Mouse (Mus musculus) WW6 (cell line): ENCODE results near the gene Ndufs2.

Source experiments
- DNase-seq: peaks from one replicate; pipeline ENCODE4 v3.0.0-alpha.2; 2013; ENCODE audit warnings: low read depth, low spot score

Gene Ndufs2

GRCm38 (mm10) chr1:171199532-171199931 lies 51.7 kb downstream of the Ndufs2 start:
- no peak for DNase-seq

DNA sequence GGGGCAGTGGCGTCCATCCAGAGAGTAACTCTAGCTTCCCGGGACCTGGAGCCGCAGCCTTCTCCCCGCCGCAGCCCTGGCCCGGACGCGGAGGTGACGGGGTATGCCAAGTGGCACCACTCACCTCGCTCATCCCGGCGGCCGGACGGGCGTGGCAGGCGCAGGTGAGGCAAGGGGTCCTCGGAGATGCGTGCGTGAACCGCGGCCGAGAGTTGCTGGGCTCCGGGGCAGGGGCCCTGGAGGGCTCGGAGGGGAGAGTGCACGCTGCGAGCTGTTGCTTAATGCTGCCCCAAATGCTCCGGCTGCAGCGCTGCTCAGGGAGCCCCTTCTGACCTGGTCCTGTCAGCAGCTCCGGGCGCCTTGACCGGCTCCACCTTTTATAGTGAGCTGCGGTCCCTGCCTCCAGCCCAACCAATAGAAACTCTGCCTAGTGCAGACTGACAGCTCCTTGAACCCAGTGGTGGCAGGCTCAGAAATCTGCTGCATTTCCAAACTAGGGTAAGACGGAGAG lies 55.2 kb downstream of the Ndufs2 start, which contains the start of gene Pcp4l1:
TSS of gene Pcp4l1 (minus strand) at position 382 of the 511 bp plus-strand sequence.
- DNase-seq = peak; percentile 52

GRCm38 (mm10) chr1:171195046-171195822 lies 56.0 kb downstream of the Ndufs2 start:
- no peak for DNase-seq

DNA sequence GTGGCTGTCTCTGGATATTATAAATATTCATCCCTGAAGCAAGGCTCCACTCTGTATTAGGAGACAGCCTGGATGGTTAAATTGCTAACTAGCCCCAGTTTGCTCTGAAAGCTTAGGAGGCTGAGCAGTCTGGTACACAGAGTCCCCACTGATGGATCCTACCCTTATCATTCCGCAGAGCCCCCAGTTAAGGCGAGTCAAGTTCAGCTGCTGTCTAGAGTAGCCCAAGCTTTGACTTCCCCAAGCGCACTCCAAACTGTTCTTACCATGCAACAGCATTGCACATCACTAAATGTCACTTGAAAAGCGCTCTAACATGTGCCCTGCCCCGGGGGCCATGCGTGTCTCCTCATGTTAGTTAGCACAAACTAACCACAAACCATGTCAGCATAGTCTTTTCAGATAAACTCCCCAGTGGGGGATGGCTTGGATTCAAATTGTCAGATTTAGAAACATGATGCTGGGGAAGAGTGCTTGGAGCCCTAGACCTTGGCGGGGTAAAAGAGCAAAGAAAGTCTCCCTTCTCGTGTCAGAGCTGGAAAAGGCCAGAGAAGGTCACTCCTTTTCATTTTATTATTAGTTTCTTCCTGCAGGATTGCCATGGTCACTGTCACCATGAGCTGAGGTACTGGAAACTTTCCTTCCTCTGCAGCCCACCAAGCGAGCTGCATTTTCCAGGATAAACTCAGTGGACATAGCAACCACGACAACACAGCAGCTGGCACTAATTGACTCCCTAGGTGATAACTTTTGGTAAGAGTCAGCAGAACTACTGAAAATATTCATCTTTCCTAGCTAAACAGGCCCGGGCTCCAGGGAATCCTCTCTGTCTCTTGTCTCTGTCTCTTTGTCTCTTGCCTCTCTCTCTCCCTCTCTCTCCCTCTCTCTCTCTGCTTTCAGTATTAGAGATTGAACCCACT lies 57.0 kb downstream of the Ndufs2 start:
- DNase-seq = no peak

DNA sequence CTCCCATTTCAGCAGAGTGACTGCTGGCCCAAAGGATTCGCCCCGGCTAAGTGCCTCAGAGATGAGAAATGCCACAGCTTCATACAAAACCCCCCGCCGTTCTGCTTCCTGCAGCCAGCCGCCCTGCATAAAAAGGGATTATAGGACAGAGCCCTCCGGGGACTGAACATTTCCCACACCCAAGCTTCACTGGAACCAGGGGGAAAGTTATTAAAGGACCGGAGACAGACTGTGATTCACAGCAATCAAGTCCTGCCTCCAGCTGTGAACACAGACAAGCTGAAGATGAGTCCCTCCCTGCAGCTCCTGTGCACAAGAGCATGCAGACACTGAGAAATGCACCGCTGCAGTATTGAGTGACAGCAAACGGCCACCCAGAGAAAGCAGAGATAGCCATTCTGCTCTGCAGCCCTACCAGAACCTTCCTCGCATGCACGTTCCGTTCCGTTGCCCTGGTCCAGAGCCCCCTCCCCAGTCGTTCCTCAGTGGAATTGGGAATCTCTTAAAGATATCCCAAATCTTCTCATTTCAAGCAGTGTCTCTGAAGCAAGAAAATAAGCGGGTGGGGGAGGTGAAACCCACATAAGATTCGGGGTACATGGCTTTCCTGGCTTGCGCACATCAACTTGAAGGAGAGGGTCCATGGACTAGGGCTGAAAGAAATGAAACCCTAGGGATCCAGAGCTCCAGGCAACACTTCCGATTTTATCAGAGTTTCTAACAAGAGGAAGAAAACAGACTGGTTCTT lies 57.9 kb downstream of the Ndufs2 start:
- no peak for DNase-seq

DNA sequence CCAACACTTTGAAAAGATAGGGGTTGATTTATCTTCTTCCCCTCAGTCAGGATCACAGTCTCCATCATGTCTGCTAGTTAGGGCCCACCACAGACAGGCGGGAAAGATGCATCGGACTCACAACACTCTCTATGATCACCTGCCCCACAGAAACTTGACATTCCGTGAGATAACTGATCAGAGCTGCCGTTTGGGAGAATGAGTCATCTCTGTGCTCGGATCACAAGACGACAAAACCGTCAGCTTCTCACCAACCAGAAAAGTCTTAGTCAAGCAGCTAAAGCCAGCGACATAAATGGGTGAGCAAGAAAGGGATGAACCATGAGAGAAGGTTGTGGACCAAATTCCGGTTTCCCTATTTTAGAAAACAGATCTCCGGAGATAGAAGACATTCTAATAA lies 58.9 kb downstream of the Ndufs2 start:
- DNase-seq = no peak

- no peak for DNase-seq
Measured at GRCm38 (mm10) chr1:171190832-171191231, 60.4 kb downstream of the Ndufs2 start.

- DNase-seq = no peak
Measured at GRCm38 (mm10) chr1:171189476-171190114, 61.6 kb downstream of the Ndufs2 start.

- no peak for DNase-seq
Measured at GRCm38 (mm10) chr1:171189046-171189445, 62.1 kb downstream of the Ndufs2 start.

DNA sequence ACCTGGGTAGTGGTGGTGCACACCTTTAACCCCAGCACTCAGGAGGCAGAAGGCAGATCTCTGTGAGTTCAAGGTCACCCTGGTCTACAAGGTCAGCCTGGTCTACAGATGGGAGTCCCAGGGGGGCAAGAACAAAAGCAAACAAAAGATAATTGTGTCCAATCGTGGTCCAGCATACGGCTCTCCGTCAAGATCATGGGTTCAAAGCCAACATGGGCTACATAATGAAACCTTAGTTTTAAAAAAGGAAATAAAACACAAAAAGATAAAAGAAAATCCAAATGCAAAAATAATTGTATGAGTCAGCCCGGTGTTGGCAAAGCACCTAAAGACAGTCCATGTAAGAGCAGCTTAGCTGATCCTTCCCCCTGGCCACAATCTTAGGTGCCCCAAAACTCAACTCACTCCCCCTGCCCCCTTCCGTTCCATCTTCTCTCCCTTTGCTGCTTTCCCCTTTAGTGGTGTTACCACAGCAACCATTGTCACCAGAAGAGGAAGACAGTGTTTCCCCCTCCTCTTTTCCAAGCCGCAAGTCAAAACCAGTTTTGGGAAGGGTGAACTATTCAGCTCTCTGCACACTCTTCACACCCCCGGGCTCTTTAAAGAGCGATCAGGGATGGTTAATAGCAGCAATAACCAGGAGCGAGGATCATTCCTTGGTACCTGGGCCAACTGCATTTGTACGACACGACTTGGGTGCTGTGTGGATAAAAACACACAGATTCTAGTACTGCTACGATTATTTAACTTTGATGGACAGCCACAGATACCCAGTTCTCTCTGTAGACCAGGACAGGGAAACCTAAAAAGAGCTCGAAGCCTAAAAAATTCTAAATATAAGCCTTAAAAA lies 63.1 kb downstream of the Ndufs2 start:
- DNase-seq = no peak

DNA sequence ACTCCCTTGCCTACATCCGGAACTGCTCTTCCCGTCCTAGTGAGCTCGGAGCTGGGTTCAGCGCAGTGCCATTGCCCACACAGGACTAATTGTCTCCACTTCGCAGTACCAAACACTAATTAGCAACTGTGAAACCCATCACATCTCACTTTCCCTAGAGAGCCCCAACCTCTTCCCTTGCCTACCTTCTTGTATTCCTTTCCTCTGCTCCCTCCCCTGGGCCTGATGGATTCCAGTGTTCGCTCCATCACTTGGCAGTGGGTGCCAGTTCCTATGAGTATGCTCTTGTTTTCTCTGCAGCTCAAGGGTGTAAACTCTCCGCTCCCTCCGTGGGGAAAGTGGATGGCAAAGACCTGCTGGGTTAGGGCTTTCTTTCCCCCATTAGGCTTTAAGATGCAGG lies 65.5 kb downstream of the Ndufs2 start:
- no peak for DNase-seq
